9 mouse cellular contexts compared by ENCODE assay signal in the genomic region with DNA sequence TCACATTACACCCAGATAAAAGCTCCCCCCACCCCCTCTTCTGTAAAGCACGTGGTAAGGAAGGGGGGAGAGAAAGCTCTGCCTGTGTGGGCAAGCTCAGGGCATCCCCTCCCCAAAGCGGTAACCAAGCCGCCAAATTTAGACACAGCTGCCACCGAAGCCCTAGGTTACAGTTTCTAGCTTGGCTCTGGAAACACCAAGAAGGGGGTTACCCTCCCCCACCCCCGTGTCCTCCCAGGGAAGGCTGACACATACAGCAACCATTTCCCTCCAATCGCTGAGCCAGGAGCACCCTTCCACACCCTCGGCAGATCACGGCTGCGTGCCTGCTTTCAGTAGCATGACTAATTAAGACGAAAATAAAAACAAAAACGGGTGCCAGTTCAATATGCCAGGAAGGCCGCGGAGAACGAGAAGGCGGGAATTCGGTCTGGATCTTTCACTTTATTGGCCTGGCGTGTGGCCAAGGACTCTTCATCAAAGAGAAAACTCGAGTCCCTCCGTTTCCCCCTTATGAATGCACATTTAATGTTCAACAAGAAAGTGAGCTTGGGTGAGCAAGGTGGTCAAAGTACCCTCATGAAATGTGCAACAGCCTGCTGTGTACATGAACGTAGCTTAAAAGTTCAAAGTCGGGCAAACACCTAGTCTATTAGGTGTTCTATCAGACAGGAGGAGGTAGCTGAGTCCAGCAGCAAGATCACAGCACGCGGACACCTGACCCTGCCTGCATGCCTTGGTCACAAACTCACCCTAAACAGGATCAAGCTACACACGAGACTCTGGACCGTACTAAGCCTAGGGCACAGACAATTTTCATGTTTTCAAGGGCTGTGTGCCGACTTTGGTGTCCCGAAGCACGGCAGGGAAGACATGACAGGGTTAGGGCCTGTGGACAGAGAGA. TPM values are rescaled to one million over a fixed set of nuclear protein-coding genes. Genes with fewer than 3 reads are reported as not detected.
A peak's percentile ranks its signal among the peaks of the same experiment; 100 is the strongest.
DNase-seq lines count a peak whose midpoint lies in the region; ATAC-seq lines count a peak whose summit lies in the region.
"Had no signal": no experiment of that assay in that cellular context is flagged by ENCODE, and none has a peak within 500 bp of the region (broad histone marks: within the 10 kb centered on the region; RNA-seq: fewer than 3 reads in every experiment).

No protein-coding gene starts in this region.

- H3K9me3 ChIP-seq in forebrain, embryonic 12.5 days = no peaks in the 10 kb centered on the region; the same call in none of the 2 replicates
- H3K9me3 ChIP-seq in forebrain, embryonic 10.5 days = peaks cover 6% of the 10 kb centered on the region; the same call in 1 of the 2 replicates
- 0 out of 2 replicates have a peak, but pooled peaks cover 4% of the 10 kb centered on the region for H3K9me3 ChIP-seq in neural tube, embryonic 12.5 days
- H3K9me3 ChIP-seq in hindbrain, embryonic 15.5 days = no peaks in the 10 kb centered on the region
- 0 out of 2 replicates have a peak, but pooled peaks cover 5% of the 10 kb centered on the region for H3K9me3 ChIP-seq in midbrain, embryonic 12.5 days

- peak overlapping the region; percentile 1; the same call in 1 of the 2 replicates for H3K27ac ChIP-seq in forebrain, embryonic 12.5 days
- no peak overlapping the region for H3K27ac ChIP-seq in forebrain, embryonic 10.5 days
- no peak overlapping the region for H3K27ac ChIP-seq in neural tube, embryonic 12.5 days
- no peak overlapping the region for H3K27ac ChIP-seq in hindbrain, embryonic 15.5 days (replicated peaks)
- no peak overlapping the region for H3K27ac ChIP-seq in midbrain, embryonic 12.5 days (replicated peaks)
- H3K27ac ChIP-seq: heart, adult 2 months had no signal

- ATAC-seq in forebrain, embryonic 12.5 days (ENCODE audit: low FRiP score) = no peak
- peak; percentile 23; the same call in 1 of the 2 replicates for ATAC-seq in neural tube, embryonic 12.5 days (ENCODE audit: low FRiP score, low read depth)
- 0 out of 2 replicates have a peak, but pooled peaks have one; percentile 36 for ATAC-seq in hindbrain, embryonic 15.5 days (ENCODE audit: low FRiP score, low read depth)
- peak; percentile 25; the same call in 1 of the 2 replicates for ATAC-seq in midbrain, embryonic 12.5 days (ENCODE audit: low FRiP score, low read depth)

- 53% methylated on average over 28 of the region's 28 CpGs for WGBS in forebrain, embryonic 12.5 days
- WGBS in forebrain, embryonic 10.5 days = 86% methylated on average over 28 of the region's 28 CpGs
- 58% methylated on average over 28 of the region's 28 CpGs for WGBS in neural tube, embryonic 12.5 days
- WGBS in hindbrain, embryonic 15.5 days = 42% methylated on average over 28 of the region's 28 CpGs
- WGBS in midbrain, embryonic 12.5 days = 74% methylated on average over 28 of the region's 28 CpGs

- peaks cover 7% of the 10 kb centered on the region; the same call in 1 of the 2 replicates for H3K27me3 ChIP-seq in forebrain, embryonic 12.5 days
- no peaks in the 10 kb centered on the region for H3K27me3 ChIP-seq in forebrain, embryonic 10.5 days (ENCODE audit: poor library complexity, severe bottlenecking)
- H3K27me3 ChIP-seq in neural tube, embryonic 12.5 days (replicated peaks) = no peaks in the 10 kb centered on the region
- H3K27me3 ChIP-seq in hindbrain, embryonic 15.5 days = no peaks in the 10 kb centered on the region
- H3K27me3 ChIP-seq in midbrain, embryonic 12.5 days = no peaks in the 10 kb centered on the region

- H3K36me3 ChIP-seq in forebrain, embryonic 12.5 days (replicated peaks) = no peaks in the 10 kb centered on the region
- no peaks in the 10 kb centered on the region for H3K36me3 ChIP-seq in forebrain, embryonic 10.5 days (replicated peaks)
- H3K36me3 ChIP-seq in neural tube, embryonic 12.5 days = no peaks in the 10 kb centered on the region
- H3K36me3 ChIP-seq in hindbrain, embryonic 15.5 days = no peaks in the 10 kb centered on the region
- no peaks in the 10 kb centered on the region for H3K36me3 ChIP-seq in midbrain, embryonic 12.5 days

- peaks cover 23% of the 10 kb centered on the region for H3K4me1 ChIP-seq in forebrain, embryonic 12.5 days
- H3K4me1 ChIP-seq in forebrain, embryonic 10.5 days = peaks cover 16% of the 10 kb centered on the region
- H3K4me1 ChIP-seq in neural tube, embryonic 12.5 days = peaks cover 21% of the 10 kb centered on the region; the same call in 1 of the 2 replicates
- peaks cover 11% of the 10 kb centered on the region; the same call in 1 of the 2 replicates for H3K4me1 ChIP-seq in hindbrain, embryonic 15.5 days (replicated peaks)
- H3K4me1 ChIP-seq in midbrain, embryonic 12.5 days = peaks cover 14% of the 10 kb centered on the region

- no peak for DNase-seq in forebrain, embryonic 10.5 days (ENCODE audit: extremely low spot score, low spot score)
- DNase-seq in neural tube, embryonic 10.5 days (ENCODE audit: extremely low spot score, low spot score) = no peak
- no peak for DNase-seq in testis, postnatal 10 days (ENCODE audit: low spot score)
- no peak for DNase-seq in spleen, postnatal 10 days (ENCODE audit: low spot score in 2 of 2)

- no peak overlapping the region for H3K4me3 ChIP-seq in forebrain, embryonic 12.5 days (replicated peaks)
- no peak overlapping the region for H3K4me3 ChIP-seq in forebrain, embryonic 10.5 days
- no peak overlapping the region for H3K4me3 ChIP-seq in neural tube, embryonic 12.5 days
- no peak overlapping the region for H3K4me3 ChIP-seq in hindbrain, embryonic 15.5 days
- H3K4me3 ChIP-seq in midbrain, embryonic 12.5 days = no peak overlapping the region
- H3K4me3 ChIP-seq: heart, adult 2 months had no signal

- peak overlapping the region; percentile 33 for H3K4me2 ChIP-seq in forebrain, embryonic 12.5 days
- H3K4me2 ChIP-seq in neural tube, embryonic 12.5 days (replicated peaks) = peak overlapping the region; percentile 34
- peak overlapping the region; percentile 36 for H3K4me2 ChIP-seq in hindbrain, embryonic 15.5 days
- H3K4me2 ChIP-seq in midbrain, embryonic 12.5 days (replicated peaks) = no peak overlapping the region

- no peak overlapping the region for H3K9ac ChIP-seq in forebrain, embryonic 12.5 days
- no peak overlapping the region for H3K9ac ChIP-seq in neural tube, embryonic 12.5 days
- no peak overlapping the region for H3K9ac ChIP-seq in hindbrain, embryonic 15.5 days
- no peak overlapping the region for H3K9ac ChIP-seq in midbrain, embryonic 12.5 days (replicated peaks)

RNA-seq across cellular contexts. Expression of a gene that starts 38.3 kb away (rescaled TPM):
- 91.2 and 96.1 TPM in 2 replicates for polyA plus RNA-seq in forebrain, embryonic 12.5 days (2016; fragmentation: Nextera tagmentation; extraction: Ambion mirVana)
- polyA plus RNA-seq in forebrain, embryonic 10.5 days (2016; fragmentation: Nextera tagmentation; extraction: Ambion mirVana) = 79.0 and 81.7 TPM in 2 replicates
- polyA plus RNA-seq in neural tube, embryonic 12.5 days (2016; fragmentation: Nextera tagmentation; extraction: Ambion mirVana) = 81.7 and 85.3 TPM in 2 replicates
- polyA plus RNA-seq in hindbrain, embryonic 15.5 days (2015; fragmentation: Nextera tagmentation; extraction: Ambion mirVana) = 51.8 and 59.6 TPM in 2 replicates
- polyA plus RNA-seq in midbrain, embryonic 12.5 days (2016; fragmentation: Nextera tagmentation; extraction: Ambion mirVana) = 79.2 and 85.6 TPM in 2 replicates
